Mouse (Mus musculus): ENCODE measurements around the gene Rnf141. TPM values are rescaled to one million over a fixed set of nuclear protein-coding genes. Genes with fewer than 3 reads are reported as not detected.

Rnf141 gene
- total RNA-seq, 2 experiments from 2014 or later = 84.3 to 87.3 TPM

DNA sequence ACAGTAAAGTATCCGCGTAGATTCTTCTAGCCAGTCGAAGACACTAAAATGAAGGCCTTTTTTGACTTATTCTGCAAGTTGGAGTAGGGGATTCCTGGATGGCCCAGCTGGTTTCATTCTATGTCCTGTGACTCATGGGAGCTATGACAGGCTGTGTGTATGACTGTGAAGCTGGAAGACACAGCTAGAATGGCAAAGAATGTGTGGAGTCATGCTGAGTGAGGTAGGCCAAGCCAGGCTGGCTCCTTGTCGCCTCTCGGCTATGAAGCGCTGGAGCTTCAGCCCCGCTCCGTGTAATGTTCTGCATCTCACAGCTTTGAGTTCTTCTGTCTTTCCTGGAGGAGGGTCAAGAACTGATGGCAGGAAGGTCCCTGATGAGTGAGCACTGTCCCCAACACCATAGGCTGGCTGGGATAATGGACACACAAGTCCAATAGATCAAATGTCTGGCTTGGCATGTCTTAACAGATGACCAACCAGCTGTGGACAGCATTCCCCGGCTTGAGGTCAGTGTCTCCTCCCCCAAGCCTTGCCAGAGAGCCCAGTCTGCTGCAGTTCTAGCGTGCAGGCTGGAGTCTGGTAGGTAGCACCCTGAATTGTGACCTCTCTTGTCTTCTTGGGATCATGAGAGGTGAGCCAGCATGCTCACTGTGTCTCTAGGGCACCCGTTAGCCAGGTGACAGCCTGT is 46.4 kb downstream of the Rnf141 start:
- no peak for DNase-seq (ENCODE audit: low spot score in 2 of 2)

DNA sequence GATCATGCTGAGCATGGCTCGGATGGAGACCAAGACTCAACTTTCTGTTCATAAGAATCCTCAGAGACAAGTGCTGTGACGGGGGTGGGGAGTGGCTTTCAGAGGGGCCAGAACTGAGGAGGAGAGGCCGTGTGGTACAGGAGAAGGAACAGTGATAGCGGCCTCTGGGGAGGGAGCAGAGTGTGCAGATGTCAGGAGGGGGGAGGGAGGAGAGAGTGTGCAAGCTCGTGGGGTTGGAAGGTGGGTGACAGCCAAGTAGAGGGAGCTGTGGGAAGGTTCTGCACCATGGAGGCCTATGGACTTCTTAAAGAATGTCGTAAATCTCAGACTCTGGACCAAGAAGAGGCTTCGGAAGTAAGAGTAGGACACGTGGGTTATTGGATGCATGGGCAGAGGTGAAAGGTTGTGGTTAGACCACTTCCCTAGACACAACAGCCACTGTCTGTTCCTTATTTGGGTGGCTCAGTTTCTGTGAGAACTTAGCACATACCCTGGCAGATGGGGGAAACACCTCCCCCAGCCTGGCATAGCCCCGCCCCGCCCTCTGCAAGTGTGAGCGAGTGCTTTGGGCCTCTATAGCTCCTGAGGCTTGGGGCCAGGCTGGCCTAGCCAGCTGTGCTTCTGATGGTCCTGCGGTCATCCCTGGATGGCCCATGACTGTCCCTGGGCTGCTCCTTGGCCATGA is 47.7 kb downstream of the Rnf141 start:
- DNase-seq (ENCODE audit: low spot score in 2 of 2) = no peak

DNA sequence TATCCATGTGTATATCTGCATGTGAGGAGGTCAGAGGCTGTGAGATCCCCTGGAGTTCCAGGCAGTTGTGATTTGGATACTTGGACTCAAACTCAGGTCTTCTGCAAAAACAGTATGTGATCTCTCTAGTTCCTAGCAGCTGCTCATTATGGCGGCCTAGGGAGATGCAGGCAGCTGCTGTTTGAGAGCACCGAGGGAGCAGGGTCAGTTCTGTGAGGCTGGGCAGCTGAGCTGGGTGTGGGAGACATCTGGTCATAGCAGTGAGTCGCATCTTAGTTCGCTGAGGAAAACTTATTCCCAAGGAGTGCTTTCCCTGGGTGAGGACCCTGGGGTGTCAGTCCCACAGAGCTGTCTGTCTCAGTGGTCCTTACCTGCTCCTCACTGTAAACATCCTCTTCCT is 49.5 kb downstream of the Rnf141 start:
- DNase-seq (ENCODE audit: low spot score in 2 of 2) = no peak

- DNase-seq (ENCODE audit: low spot score in 2 of 2) = no peak
These were observed 51.4 kb downstream of the Rnf141 start for GRCm38 (mm10) chr7:110792834-110793233.

DNA sequence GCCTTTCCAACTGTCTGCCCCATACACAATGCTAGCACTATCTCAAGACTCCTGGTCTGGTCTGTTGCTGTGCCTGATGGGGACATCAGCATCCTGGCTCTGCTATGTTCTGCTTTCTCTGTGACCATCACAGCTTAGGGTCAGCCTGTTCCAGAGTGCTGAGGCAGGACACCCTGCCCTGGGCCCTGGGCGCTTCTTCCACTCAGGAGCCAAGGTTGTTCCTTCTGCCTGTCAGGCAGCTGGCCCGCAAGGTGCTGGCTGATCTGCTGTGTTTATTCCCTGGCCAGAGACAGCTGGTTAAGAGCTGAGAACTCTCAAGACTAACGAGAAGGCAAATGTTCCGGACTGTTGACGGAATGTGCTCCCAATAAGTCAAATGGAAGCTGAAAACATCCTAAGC is 52.1 kb downstream of the Rnf141 start:
- DNase-seq (ENCODE audit: low spot score in 2 of 2) = no peak

DNA sequence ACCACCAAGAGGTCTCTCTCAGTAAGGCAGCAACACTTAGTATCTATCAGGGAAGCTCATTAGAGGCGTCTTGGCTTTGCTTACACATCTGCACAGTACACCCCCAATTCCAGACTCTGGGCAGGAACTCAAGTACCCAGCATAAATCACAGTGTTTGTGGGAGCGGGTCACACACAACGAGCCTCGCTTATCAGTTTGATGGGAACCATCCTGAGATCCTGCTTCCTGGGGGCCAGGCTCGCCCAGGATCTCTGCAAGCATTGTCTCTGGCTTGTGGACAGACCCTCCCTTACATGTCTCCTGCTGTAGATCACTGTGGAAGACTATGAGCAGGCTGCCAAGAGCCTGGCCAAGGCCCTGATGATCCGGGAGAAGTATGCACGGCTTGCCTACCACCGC is 53.4 kb downstream of the Rnf141 start:
- no peak for DNase-seq (ENCODE audit: low spot score in 2 of 2)

DNA sequence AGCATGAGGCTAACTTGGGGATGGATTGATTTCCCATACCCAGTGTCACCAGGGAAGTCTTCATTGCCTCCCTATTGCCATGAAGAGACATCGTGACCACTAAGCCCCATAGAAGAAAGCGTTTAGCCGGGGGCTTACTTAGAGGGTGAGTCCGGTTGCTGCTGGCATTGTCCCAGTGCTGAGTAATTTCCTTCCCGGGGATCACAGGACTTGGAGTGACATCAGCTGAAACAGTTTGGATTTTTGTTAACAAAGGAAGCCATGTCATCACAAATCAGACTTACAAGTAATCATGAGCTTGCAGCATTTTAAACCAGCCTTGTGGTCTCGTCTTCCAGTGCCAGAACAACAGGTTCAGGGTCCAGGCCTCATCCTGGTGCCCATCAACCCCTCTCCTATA is 56.9 kb downstream of the Rnf141 start:
- no peak for DNase-seq (ENCODE audit: low spot score in 2 of 2)

DNA sequence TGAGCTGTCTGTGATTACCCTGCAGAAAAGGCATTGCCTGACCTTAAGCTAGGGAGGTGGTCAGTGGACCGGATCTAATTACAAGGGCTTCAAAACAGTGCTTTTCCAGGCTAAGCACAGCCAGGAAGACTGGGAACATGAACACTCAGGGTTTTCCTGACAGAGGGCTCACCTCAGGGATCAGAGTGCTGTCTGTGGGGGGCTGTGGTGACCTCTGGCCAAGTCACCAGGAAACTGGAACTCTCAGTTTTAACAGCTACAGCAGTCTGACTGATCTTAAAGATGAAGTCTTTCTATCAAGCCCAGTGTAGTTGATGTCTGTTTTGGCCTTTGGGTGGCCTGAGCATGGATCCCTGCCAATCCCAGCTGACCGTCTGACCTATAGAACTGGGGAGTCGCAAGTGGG is 58.5 kb downstream of the Rnf141 start:
- no peak for DNase-seq (ENCODE audit: low spot score in 2 of 2)

GRCm38 (mm10) chr7:110784965-110785364 is 59.3 kb downstream of the Rnf141 start:
- no peak for DNase-seq (ENCODE audit: low spot score in 2 of 2)

- no peak for DNase-seq (ENCODE audit: low spot score in 2 of 2)
These were observed 61.3 kb downstream of the Rnf141 start for GRCm38 (mm10) chr7:110782845-110783478.

- no peak for DNase-seq (ENCODE audit: low spot score in 2 of 2)
These were observed 62.1 kb downstream of the Rnf141 start for GRCm38 (mm10) chr7:110782135-110782534.

DNA sequence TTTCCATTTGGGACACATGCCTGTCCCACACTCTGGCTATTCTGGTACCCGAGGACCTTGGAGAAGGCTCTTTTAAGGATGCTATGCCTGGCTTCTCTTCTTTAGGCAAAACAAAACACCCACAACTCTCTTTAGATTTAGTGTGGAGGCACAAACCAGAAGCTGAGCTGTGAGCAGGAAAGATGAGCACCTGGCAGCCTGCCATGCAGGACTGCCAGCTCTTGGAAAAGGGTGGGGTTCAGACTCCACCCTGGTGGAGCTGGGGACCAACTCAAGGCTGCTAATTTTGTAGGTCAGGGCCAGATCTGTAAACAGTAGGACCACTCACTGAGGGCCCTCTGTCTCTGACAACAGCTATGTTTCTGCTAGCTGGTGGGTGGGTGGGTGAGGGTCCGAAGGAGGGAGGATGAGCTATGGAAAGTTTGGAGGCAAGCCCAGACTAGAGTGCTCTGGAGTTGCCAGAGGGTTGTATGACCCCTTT is 63.0 kb downstream of the Rnf141 start:
- DNase-seq (ENCODE audit: low spot score in 2 of 2) = peak; percentile 43 to 51

- DNase-seq (ENCODE audit: low spot score in 2 of 2) = no peak
These were observed 63.7 kb downstream of the Rnf141 start for GRCm38 (mm10) chr7:110780520-110780919.

GRCm38 (mm10) chr7:110779605-110780111 is 64.6 kb downstream of the Rnf141 start:
- DNase-seq (ENCODE audit: low spot score in 2 of 2) = peak; percentile 66 to 72

GRCm38 (mm10) chr7:110778933-110779332 is 65.3 kb downstream of the Rnf141 start:
- DNase-seq (ENCODE audit: low spot score in 2 of 2) = no peak

GRCm38 (mm10) chr7:110777146-110778001 is 66.9 kb downstream of the Rnf141 start:
- no peak for DNase-seq (ENCODE audit: low spot score in 2 of 2)

GRCm38 (mm10) chr7:110774674-110775073 is 69.6 kb downstream of the Rnf141 start:
- no peak for DNase-seq (ENCODE audit: low spot score in 2 of 2)

DNA sequence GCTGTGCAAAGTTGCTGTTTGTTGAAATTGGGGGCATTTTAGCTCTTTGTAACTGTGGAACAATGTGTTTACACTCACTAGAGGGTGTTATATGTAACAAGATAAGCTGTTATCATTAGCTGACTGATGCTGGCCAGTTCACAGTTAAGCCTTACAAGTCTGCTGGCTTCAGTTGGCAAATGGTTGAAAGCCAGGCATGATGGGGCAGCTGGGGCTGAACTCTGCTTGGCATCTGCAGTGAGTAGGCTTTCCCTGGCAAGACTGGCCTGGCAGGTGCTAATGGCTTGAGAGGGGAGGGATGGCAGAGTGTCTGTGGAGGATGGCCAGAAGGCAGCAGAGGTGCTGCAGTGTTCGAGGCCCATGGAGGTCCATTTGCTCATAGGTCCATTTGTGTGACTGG is 70.2 kb downstream of the Rnf141 start:
- peak; percentile 67 for DNase-seq (ENCODE audit: low spot score in 2 of 2)

GRCm38 (mm10) chr7:110773204-110774002 is 70.9 kb downstream of the Rnf141 start:
- DNase-seq (ENCODE audit: low spot score in 2 of 2) = peak; percentile 60 to 73

- DNase-seq (ENCODE audit: low spot score in 2 of 2) = no peak
These were observed 71.9 kb downstream of the Rnf141 start for GRCm38 (mm10) chr7:110772343-110772742.

Measured in layer of hippocampus, postnatal 10 days (tissue).